Mouse (Mus musculus) brain, embryonic 14.5 days (tissue): ENCODE results near the gene Gm28051.

Source experiments
- CTCF ChIP-seq: fragments of 200-500 bp; IDR thresholded peaks from 2 replicates; pipeline ENCODE4 v1.5.1; 2012; ENCODE audit warnings: inconsistent platforms, mild to moderate bottlenecking, moderate library complexity, borderline replicate concordance; ENCODE audit not compliant: insufficient read depth, insufficient read length; ENCODE audit errors: extremely low read depth
- POLR2A ChIP-seq: fragments of 200-500 bp; IDR thresholded peaks from 2 replicates; pipeline ENCODE4 v1.6.1; 2012; ENCODE audit warnings: mild to moderate bottlenecking, inconsistent platforms, borderline replicate concordance; ENCODE audit not compliant: poor library complexity, insufficient read depth, insufficient read length, severe bottlenecking; ENCODE audit errors: extremely low read depth

DNA sequence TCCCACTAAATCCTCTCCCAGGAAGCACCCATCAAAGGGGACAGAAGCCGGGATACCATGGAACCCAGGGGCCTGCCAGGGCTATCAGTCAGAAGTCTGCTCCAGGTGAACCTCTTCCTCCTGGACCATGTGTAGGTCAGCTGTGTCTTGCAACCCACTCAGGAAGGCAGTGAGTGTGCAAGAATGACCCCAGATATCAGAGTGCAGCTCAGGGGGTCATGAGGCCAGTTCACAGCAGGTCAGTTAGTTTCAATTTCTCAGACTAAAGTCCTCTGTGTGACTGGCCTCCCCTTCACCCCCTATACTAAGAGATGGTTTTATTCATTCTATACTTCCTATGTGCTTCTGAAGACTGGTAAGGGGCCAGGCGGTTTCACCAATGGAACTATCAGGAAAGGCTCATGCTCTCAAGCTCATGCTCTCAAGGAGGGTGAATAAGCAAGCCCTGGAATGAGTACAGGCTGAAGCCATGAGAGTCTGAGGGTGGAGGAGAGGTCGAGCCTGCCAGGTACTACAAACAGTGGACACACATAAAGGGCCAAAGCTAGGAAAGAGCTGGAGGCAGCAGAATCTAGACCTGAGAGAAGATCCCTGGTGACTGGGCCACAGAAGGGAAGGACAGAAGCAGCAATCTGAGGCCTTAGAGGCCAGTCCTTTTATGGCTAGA lies 72.7 kb downstream of the Gm28051 start:
- TF ChIP-seq CTCF (no peak), POLR2A (no peak)
